ENCODE assay signal across 17 mouse cellular contexts in the genomic region with DNA sequence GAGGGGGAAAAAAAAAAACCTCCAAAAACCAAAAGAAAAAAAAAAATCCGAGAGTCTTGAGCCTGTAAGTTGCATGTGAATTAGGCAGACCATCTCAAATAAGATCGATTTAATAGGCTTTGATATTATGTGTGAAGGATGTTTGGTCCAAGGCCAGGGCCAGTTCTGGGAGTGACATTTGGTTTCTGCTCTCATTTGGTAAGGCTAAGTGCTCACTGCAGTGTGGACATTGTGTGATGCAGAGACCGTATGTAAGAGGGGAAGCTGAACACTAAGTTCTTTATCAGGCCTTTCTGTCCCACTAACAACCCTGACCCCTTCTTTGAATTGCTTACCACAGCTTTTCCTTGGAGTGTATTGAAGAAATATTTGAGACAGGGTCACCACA. TPM values are rescaled to one million over a fixed set of nuclear protein-coding genes. Genes with fewer than 3 reads are reported as not detected.
DNase-seq lines count a peak whose midpoint lies in the region; ATAC-seq lines count a peak whose summit lies in the region.
"Had no signal": no experiment of that assay in that cellular context is flagged by ENCODE, and none has a peak within 500 bp of the region (broad histone marks: within the 10 kb centered on the region; RNA-seq: fewer than 3 reads in every experiment).

No protein-coding gene starts in this region.

- no peaks in the 10 kb centered on the region for H3K36me3 ChIP-seq in midbrain, embryonic 13.5 days
- H3K36me3 ChIP-seq: embryonic facial prominence, embryonic 15.5 days; limb, embryonic 10.5 days; liver, embryonic 13.5 days had no signal

- H3K27ac ChIP-seq in midbrain, embryonic 13.5 days, result no peak overlapping the region
- H3K27ac ChIP-seq: embryonic facial prominence, embryonic 15.5 days; limb, embryonic 10.5 days; liver, embryonic 13.5 days had no signal

- peak; percentile 14 to 24 for DNase-seq in cerebellum, postnatal 10 days
- no peak for DNase-seq in cerebellum, postnatal 4 days (ENCODE audit: low spot score in 2 of 2)
- DNase-seq in right cerebral cortex, postnatal 10 days (ENCODE audit: low spot score in 2 of 2), result peak; percentile 25 to 30
- no peak for DNase-seq in right cerebral cortex, postnatal 36 days (ENCODE audit: low spot score in 2 of 2)
- DNase-seq in adrenal gland, postnatal 25 days, result no peak
- no peak for DNase-seq in heart, adult 9 months (ENCODE audit: low spot score in 2 of 2)
- no peak for DNase-seq in spleen, postnatal 14 days (ENCODE audit: low spot score in 2 of 2)
- DNase-seq: layer of hippocampus, postnatal 36 days; liver, embryonic 13.5 days; thymus, postnatal 4 days had no signal

- H3K27me3 ChIP-seq in midbrain, embryonic 13.5 days, result no peaks in the 10 kb centered on the region; the same call in 1 of the 2 replicates
- H3K27me3 ChIP-seq: embryonic facial prominence, embryonic 15.5 days; liver, embryonic 13.5 days had no signal

- H3K4me3 ChIP-seq in midbrain, embryonic 13.5 days (replicated peaks), result no peak overlapping the region
- H3K4me3 ChIP-seq: embryonic facial prominence, embryonic 15.5 days; limb, embryonic 10.5 days; liver, embryonic 13.5 days had no signal

- WGBS in midbrain, embryonic 13.5 days, result 28% methylated on average over 3 of the region's 3 CpGs

- no peaks in the 10 kb centered on the region for H3K9me3 ChIP-seq in midbrain, embryonic 13.5 days
- H3K9me3 ChIP-seq: embryonic facial prominence, embryonic 15.5 days; limb, embryonic 10.5 days; liver, embryonic 13.5 days had no signal

- H3K4me2 ChIP-seq in midbrain, embryonic 13.5 days (replicated peaks), result peak overlapping the region; percentile 25; the same call in 1 of the 2 replicates
- H3K4me2 ChIP-seq: embryonic facial prominence, embryonic 15.5 days; liver, embryonic 13.5 days had no signal

- ATAC-seq in midbrain, embryonic 13.5 days, result peak; percentile 91
- ATAC-seq: lung, postnatal 0 days had no signal

- H3K9ac ChIP-seq in midbrain, embryonic 13.5 days (replicated peaks), result no peak overlapping the region
- H3K9ac ChIP-seq: embryonic facial prominence, embryonic 15.5 days; liver, embryonic 13.5 days had no signal

- H3K4me1 ChIP-seq in midbrain, embryonic 13.5 days (replicated peaks), result peaks cover 13% of the 10 kb centered on the region
- H3K4me1 ChIP-seq: embryonic facial prominence, embryonic 15.5 days; limb, embryonic 10.5 days; liver, embryonic 13.5 days had no signal

RNA-seq across cellular contexts. Expression of gene Slco1c1, which starts 44.4 kb away (rescaled TPM):
- polyA plus RNA-seq in midbrain, embryonic 13.5 days (2015; fragmentation: Nextera tagmentation; extraction: Ambion mirVana), result 6.4 and 6.9 TPM in 2 replicates
- total RNA-seq in adrenal gland, postnatal 25 days (2021), result 0.21 TPM in 1 of 2 replicates, not detected in the other
- total RNA-seq: common myeloid progenitor, adult 5-6 weeks; megakaryocyte-erythroid progenitor cell, adult 5-6 weeks had no signal
- polyA plus RNA-seq: limb, embryonic 10.5 days; liver, embryonic 13.5 days; testis, adult 2 months had no signal

Comparison
In these comparisons a context has a peak if more than half of its experiments do, and no peak if none do; other contexts are left out.
1. DNase-seq: peak in cerebellum, postnatal 10 days (2 of 2) and right cerebral cortex, postnatal 10 days (2 of 2); none in cerebellum, postnatal 4 days (0 of 2), right cerebral cortex, postnatal 36 days (0 of 2), adrenal gland, postnatal 25 days (single experiment), heart, adult 9 months (0 of 2) and spleen, postnatal 14 days (0 of 2).